Mouse (Mus musculus) hindbrain, postnatal 0 days (tissue): ENCODE measurements around the gene Mbnl2. TPM values are rescaled to one million over a fixed set of nuclear protein-coding genes. Genes with fewer than 3 reads are reported as not detected.

Source experiments
- ATAC-seq: fragments of 200-750 bp; cut with Nextera tagmentation; 2 replicates; pipeline ENCODE4 v1.8.0; 2017; ENCODE audit warnings: mild to moderate bottlenecking, moderate TSS enrichment, moderate library complexity
- DNase-seq: peaks from one replicate; pipeline ENCODE4 v3.0.0-alpha.2; 2015; ENCODE audit warnings: low spot score
- H3K27ac ChIP-seq: fragments of 300-500 bp; sonication (generic); 2 replicates; pipeline ENCODE4 v1.5.1; 2014; ENCODE audit warnings: mild to moderate bottlenecking
- H3K27me3 ChIP-seq: fragments of 300-500 bp; sonication (generic); 2 replicates; pipeline ENCODE4 v1.6.1; 2014; ENCODE audit warnings: low read length, mixed read lengths; ENCODE audit not compliant: insufficient read depth
- H3K36me3 ChIP-seq: fragments of 300-500 bp; sonication (generic); 2 replicates; pipeline ENCODE4 v1.6.1; 2014; ENCODE audit warnings: low read length, mixed read lengths; ENCODE audit not compliant: insufficient read depth
- H3K4me1 ChIP-seq: fragments of 300-500 bp; sonication (generic); 2 replicates; pipeline ENCODE4 v1.6.1; 2014; ENCODE audit warnings: antibody characterized with exemption, low read length, mixed read lengths; ENCODE audit not compliant: insufficient read depth
- H3K4me2 ChIP-seq: fragments of 300-500 bp; sonication (generic); 2 replicates; pipeline ENCODE4 v1.6.1; 2014; ENCODE audit warnings: low read depth, mild to moderate bottlenecking, low read length, moderate library complexity, mixed read lengths
- H3K4me3 ChIP-seq: fragments of 300-500 bp; sonication (generic); 2 replicates; pipeline ENCODE4 v1.5.1; 2014; ENCODE audit warnings: low read length
- H3K9ac ChIP-seq: fragments of 300-500 bp; sonication (generic); replicated peaks from 2 replicates; pipeline ENCODE4 v1.6.1; 2014; ENCODE audit warnings: mild to moderate bottlenecking, low read length, moderate library complexity, mixed read lengths
- H3K9me3 ChIP-seq: fragments of 300-500 bp; sonication (generic); 2 replicates; pipeline ENCODE4 v1.6.1; 2016; ENCODE audit warnings: low read length, mixed read lengths
- CTCF ChIP-seq: IDR thresholded peaks from 2 replicates; pipeline ENCODE4 v1.5.1; 2016; ENCODE audit warnings: antibody characterized with exemption, control low read depth, low read depth
- WGBS: fragments of 180-500 bp; shearing (Covaris S2); extraction: QIAGEN DNeasy Blood & Tissue Kit; methylation state at CpG from one replicate; pipeline ENCODE4 v1.1.7; 2014; 5-methylcytosine and 5-hydroxymethylcytosine counted together
- polyA plus RNA-seq: library from polyadenylated mRNA; unstranded; fragments of >200 nt; fragmentation: Nextera tagmentation; extraction: Ambion mirVana; gene quantifications from 2 replicates; pipeline ENCODE4 v1.2.1, GENCODE M21; 2015
- total RNA-seq: library from RNA; depleted of rRNA; stranded (reverse); fragments of >200 nt; gene quantifications from 2 replicates; pipeline ENCODE4 v1.2.3, GENCODE M21; 2014

Mbnl2 gene
- total and polyA plus RNA-seq, 2 experiments from 2014 or later, result 28.6 to 78.3 TPM

- no peak for TF ChIP-seq CTCF
- peaks cover 4% of the 10 kb centered on the region; the same call in 1 of the 2 replicates for H3K4me1 ChIP-seq
- no peak overlapping the region for H3K4me2 ChIP-seq
- DNase-seq (no peak), ATAC-seq (no peak)
- H3K9ac ChIP-seq, result no peak overlapping the region
- WGBS, result 58% methylated on average over 16 of the region's 16 CpGs
- H3K4me3 ChIP-seq, result no peak overlapping the region
- no peaks in the 10 kb centered on the region for H3K27me3 ChIP-seq
- no peaks in the 10 kb centered on the region for H3K36me3 ChIP-seq
- H3K27ac ChIP-seq, result no peak overlapping the region
- H3K9me3 ChIP-seq, result no peaks in the 10 kb centered on the region
Observed at GRCm38 (mm10) chr14:120297137-120297749, 21.8 kb downstream of the Mbnl2 start.

- no peaks in the 10 kb centered on the region for H3K36me3 ChIP-seq
- 58% methylated on average over 6 of the region's 6 CpGs for WGBS
Observed at GRCm38 (mm10) chr14:120297833-120298232, 22.4 kb downstream of the Mbnl2 start.

GRCm38 (mm10) chr14:120298439-120298838 is 23.0 kb downstream of the Mbnl2 start:
- TF ChIP-seq CTCF, result no peak
- no peaks in the 10 kb centered on the region for H3K36me3 ChIP-seq
- H3K9ac ChIP-seq, result no peak overlapping the region
- H3K4me2 ChIP-seq, result no peak overlapping the region
- no peak for DNase-seq
- no peak overlapping the region for H3K27ac ChIP-seq
- H3K27me3 ChIP-seq, result no peaks in the 10 kb centered on the region
- WGBS, result 68% methylated on average over 5 of the region's 5 CpGs
- no peak for ATAC-seq
- no peak overlapping the region for H3K4me3 ChIP-seq
- peaks cover 4% of the 10 kb centered on the region; the same call in 1 of the 2 replicates for H3K4me1 ChIP-seq
- H3K9me3 ChIP-seq, result no peaks in the 10 kb centered on the region

More at GRCm38 (mm10) chr14:120297833-120298232, 22.4 kb downstream of the Mbnl2 start:
- Histone ChIP-seq H3K4me1 (peaks cover 4% of the 10 kb centered on the region; the same call in 1 of the 2 replicates), H3K4me2 (no peak overlapping the region), H3K4me3 (no peak overlapping the region), H3K9me3 (no peaks in the 10 kb centered on the region), H3K27me3 (no peaks in the 10 kb centered on the region), H3K27ac (no peak overlapping the region), H3K9ac (no peak overlapping the region)
- TF ChIP-seq CTCF, result no peak
- no peak for DNase-seq
- no peak for ATAC-seq

- Histone ChIP-seq H3K4me2 (no peak overlapping the region), H3K27me3 (no peaks in the 10 kb centered on the region), H3K4me1 (peaks cover 4% of the 10 kb centered on the region; the same call in 1 of the 2 replicates), H3K4me3 (no peak overlapping the region), H3K9me3 (no peaks in the 10 kb centered on the region), H3K9ac (no peak overlapping the region), H3K36me3 (no peaks in the 10 kb centered on the region), H3K27ac (no peak overlapping the region)
- no peak for ATAC-seq
- no peak for TF ChIP-seq CTCF
- DNase-seq, result no peak
- whole genome bisulfite sequencing, result 66% methylated on average over 3 of the region's 3 CpGs
Observed at GRCm38 (mm10) chr14:120299716-120300115, 24.2 kb downstream of the Mbnl2 start.

- no peak for ATAC-seq
- Histone ChIP-seq H3K27ac (no peak overlapping the region), H3K4me2 (no peak overlapping the region), H3K36me3 (no peaks in the 10 kb centered on the region), H3K9ac (no peak overlapping the region), H3K27me3 (no peaks in the 10 kb centered on the region), H3K4me3 (no peak overlapping the region), H3K9me3 (no peaks in the 10 kb centered on the region), H3K4me1 (peaks cover 4% of the 10 kb centered on the region; the same call in 1 of the 2 replicates)
- WGBS, result 68% methylated on average over 4 of the region's 4 CpGs
- DNase-seq, result no peak
- no peak for TF ChIP-seq CTCF
Observed at GRCm38 (mm10) chr14:120300191-120300590, 24.7 kb downstream of the Mbnl2 start.

GRCm38 (mm10) chr14:120300814-120301213 is 25.3 kb downstream of the Mbnl2 start:
- no peak for TF ChIP-seq CTCF

GRCm38 (mm10) chr14:120302913-120303548 is 27.6 kb downstream of the Mbnl2 start:
- WGBS, result 32% methylated on average over 6 of the region's 6 CpGs
- H3K27ac ChIP-seq, result no peak overlapping the region
- no peak overlapping the region for H3K9ac ChIP-seq
- H3K4me3 ChIP-seq, result no peak overlapping the region
- no peak for TF ChIP-seq CTCF
- no peaks in the 10 kb centered on the region for H3K4me1 ChIP-seq
- H3K4me2 ChIP-seq, result no peak overlapping the region
- peak; percentile 64; the same call in 1 of the 2 replicates for ATAC-seq
- H3K27me3 ChIP-seq, result no peaks in the 10 kb centered on the region
- no peaks in the 10 kb centered on the region for H3K9me3 ChIP-seq
- no peaks in the 10 kb centered on the region for H3K36me3 ChIP-seq
- DNase-seq, result peak; percentile 56

More at GRCm38 (mm10) chr14:120300814-120301213, 25.3 kb downstream of the Mbnl2 start:
- no peak overlapping the region for H3K9ac ChIP-seq
- no peaks in the 10 kb centered on the region for H3K36me3 ChIP-seq
- H3K27ac ChIP-seq, result no peak overlapping the region
- H3K9me3 ChIP-seq, result no peaks in the 10 kb centered on the region
- ATAC-seq, result no peak
- no peak overlapping the region for H3K4me2 ChIP-seq
- H3K4me3 ChIP-seq, result no peak overlapping the region
- 85% methylated on average over 4 of the region's 4 CpGs for WGBS
- peaks cover 4% of the 10 kb centered on the region; the same call in 1 of the 2 replicates for H3K4me1 ChIP-seq
- H3K27me3 ChIP-seq, result no peaks in the 10 kb centered on the region
- no peak for DNase-seq
